In genomic region chr16:92420641-92421040, GRCm38 (mm10) we compare ENCODE assay signal across 23 mouse cellular contexts.
"Had no signal": no experiment of that assay in that cellular context is flagged by ENCODE, and none has a peak within 500 bp of the region (broad histone marks: within the 10 kb centered on the region; RNA-seq: fewer than 3 reads in every experiment).

No protein-coding gene starts in this region.

- H3K4me3 ChIP-seq: heart, adult 2 months; heart, embryonic 12.5 days; hindbrain, embryonic 13.5 days; hindbrain, embryonic 15.5 days; kidney, embryonic 15.5 days; left cerebral cortex, adult 2 months; limb, embryonic 12.5 days; liver, embryonic 13.5 days; liver, embryonic 15.5 days had no signal

- H3K36me3 ChIP-seq: kidney, embryonic 15.5 days; liver, embryonic 13.5 days; liver, embryonic 15.5 days had no signal

- H3K9me3 ChIP-seq: heart, embryonic 12.5 days; hindbrain, embryonic 13.5 days; hindbrain, embryonic 15.5 days; kidney, embryonic 15.5 days; limb, embryonic 12.5 days; liver, embryonic 13.5 days; liver, embryonic 15.5 days had no signal

- H3K27ac ChIP-seq: heart, adult 2 months; hindbrain, embryonic 13.5 days; hindbrain, embryonic 15.5 days; hindbrain, postnatal 0 days; kidney, embryonic 15.5 days; kidney, postnatal 0 days; left cerebral cortex, adult 2 months; limb, embryonic 12.5 days; liver, embryonic 13.5 days; liver, embryonic 15.5 days had no signal

- H3K27me3 ChIP-seq: heart, embryonic 12.5 days; hindbrain, embryonic 13.5 days; hindbrain, embryonic 15.5 days; kidney, embryonic 15.5 days; limb, embryonic 12.5 days; liver, embryonic 13.5 days; liver, embryonic 15.5 days had no signal

- DNase-seq: gastrocnemius, postnatal 14 days; gastrocnemius, postnatal 36 days; heart, adult 11 months; heart, adult 2 months; heart, postnatal 10 days; heart, postnatal 36 days; kidney, adult 11 months; kidney, adult 2 months; kidney, adult 9 months; kidney, postnatal 14 days; left cerebral cortex, postnatal 4 days; liver; liver, embryonic 13.5 days; liver, postnatal 0 days had no signal
